ENCODE assay signal across 9 mouse cellular contexts in genomic region chr3:121539871-121540431, GRCm38 (mm10). TPM values are rescaled to one million over a fixed set of nuclear protein-coding genes. Genes with fewer than 3 reads are reported as not detected.
A peak's percentile ranks its signal among the peaks of the same experiment; 100 is the strongest.
DNase-seq lines count a peak whose midpoint lies in the region; ATAC-seq and TF ChIP-seq lines count a peak whose summit lies in the region.
"Had no signal": no experiment of that assay in that cellular context is flagged by ENCODE, and none has a peak within 500 bp of the region (broad histone marks: within the 10 kb centered on the region; RNA-seq: fewer than 3 reads in every experiment).

No protein-coding gene starts in this region.

- no peak overlapping the region for H3K27ac ChIP-seq in left cerebral cortex, adult 2 months
- no peak overlapping the region for H3K27ac ChIP-seq in forebrain, embryonic 13.5 days
- no peak overlapping the region for H3K27ac ChIP-seq in kidney, postnatal 0 days
- H3K27ac ChIP-seq in midbrain, embryonic 16.5 days (ENCODE audit: low read length) = no peak overlapping the region
- H3K27ac ChIP-seq: liver, embryonic 15.5 days had no signal

- no peak overlapping the region for H3K9ac ChIP-seq in forebrain, embryonic 13.5 days
- no peak overlapping the region for H3K9ac ChIP-seq in kidney, postnatal 0 days (ENCODE audit: low read depth, low read length)
- H3K9ac ChIP-seq in midbrain, embryonic 16.5 days (ENCODE audit: low read depth, low read length) = no peak overlapping the region
- H3K9ac ChIP-seq: liver, embryonic 15.5 days had no signal

- peaks cover 1% of the 10 kb centered on the region; the same call in 1 of the 2 replicates for H3K27me3 ChIP-seq in forebrain, embryonic 13.5 days
- no peaks in the 10 kb centered on the region for H3K27me3 ChIP-seq in kidney, postnatal 0 days (ENCODE audit: insufficient read depth, low read length)
- H3K27me3 ChIP-seq in midbrain, embryonic 16.5 days (ENCODE audit: control insufficient read depth, insufficient read depth, low read depth, low read length) = no peaks in the 10 kb centered on the region
- H3K27me3 ChIP-seq: liver, embryonic 15.5 days had no signal

- TF ChIP-seq CTCF in left cerebral cortex, adult 2 months (IDR thresholded peaks at IDR 0.05) = peak; percentile 57
- TF ChIP-seq CTCF in kidney, postnatal 0 days (IDR thresholded peaks at IDR 0.05; ENCODE audit: low read depth) = peak; percentile 73

- H3K9me3 ChIP-seq in forebrain, embryonic 13.5 days (replicated peaks) = no peaks in the 10 kb centered on the region
- H3K9me3 ChIP-seq in kidney, postnatal 0 days (replicated peaks; ENCODE audit: low read length) = no peaks in the 10 kb centered on the region
- no peaks in the 10 kb centered on the region for H3K9me3 ChIP-seq in midbrain, embryonic 16.5 days (replicated peaks; ENCODE audit: control insufficient read depth, low read length, poor library complexity, severe bottlenecking)
- H3K9me3 ChIP-seq: liver, embryonic 15.5 days had no signal

- intact Hi-C loops in left cerebral cortex, adult 2 months (cut with DNase I) = loop anchor here (2.0 to 10.0 kb wide), 2 partner anchors 197 to 235 kb away; no protein-coding TSS in a partner anchor
- intact Hi-C loops in left cerebral cortex, postnatal 4 days (cut with DNase I) = loop anchor here (2.0 to 10.0 kb wide), 2 partner anchors 225 to 335 kb away; no protein-coding TSS in a partner anchor

- ATAC-seq in forebrain, embryonic 13.5 days = peak; percentile 58; the same call in 1 of the 2 replicates
- peak; percentile 82 for ATAC-seq in kidney, postnatal 0 days (replicated peaks; ENCODE audit: low FRiP score, low read depth)
- peak; percentile 68 for ATAC-seq in midbrain, embryonic 16.5 days

- 0 out of 2 replicates have a peak, but pooled peaks cover 4% of the 10 kb centered on the region for H3K4me1 ChIP-seq in forebrain, embryonic 13.5 days
- 0 out of 2 replicates have a peak, but pooled peaks cover 2% of the 10 kb centered on the region for H3K4me1 ChIP-seq in kidney, postnatal 0 days (replicated peaks; ENCODE audit: insufficient read depth, low read length)
- H3K4me1 ChIP-seq in midbrain, embryonic 16.5 days (ENCODE audit: control insufficient read depth, insufficient read depth, low read length) = no peaks in the 10 kb centered on the region
- H3K4me1 ChIP-seq: liver, embryonic 15.5 days had no signal

- H3K4me3 ChIP-seq in left cerebral cortex, adult 2 months = no peak overlapping the region
- no peak overlapping the region for H3K4me3 ChIP-seq in forebrain, embryonic 13.5 days
- H3K4me3 ChIP-seq in kidney, postnatal 0 days (replicated peaks; ENCODE audit: low read depth, low read length) = no peak overlapping the region
- H3K4me3 ChIP-seq in midbrain, embryonic 16.5 days (ENCODE audit: low read depth, low read length) = no peak overlapping the region
- H3K4me3 ChIP-seq: liver, embryonic 15.5 days had no signal

- WGBS in forebrain, embryonic 13.5 days = 11% methylated on average over 8 of the region's 8 CpGs
- WGBS in kidney, postnatal 0 days = 7% methylated on average over 8 of the region's 8 CpGs
- 11% methylated on average over 8 of the region's 8 CpGs for WGBS in midbrain, embryonic 16.5 days

- no peak for DNase-seq in left cerebral cortex, adult 2 months (ENCODE audit: extremely low spot score in 1 of 2, low spot score in 2 of 2)
- no peak for DNase-seq in left cerebral cortex, postnatal 4 days
- DNase-seq in kidney, postnatal 0 days (ENCODE audit: low spot score) = peak; percentile 94
- DNase-seq in right cerebral cortex, postnatal 36 days (ENCODE audit: low spot score in 2 of 2) = no peak
- DNase-seq in right cerebral cortex, postnatal 14 days = no peak
- no peak for DNase-seq in cerebellum, adult 9-10 months

- no peak overlapping the region for H3K4me2 ChIP-seq in forebrain, embryonic 13.5 days
- H3K4me2 ChIP-seq in kidney, postnatal 0 days (ENCODE audit: low read length) = no peak overlapping the region; the same call in 1 of the 2 replicates
- 0 out of 2 replicates have a peak overlapping the region, but pooled peaks have one; percentile 3 for H3K4me2 ChIP-seq in midbrain, embryonic 16.5 days (ENCODE audit: low read length)
- H3K4me2 ChIP-seq: liver, embryonic 15.5 days had no signal

- no peaks in the 10 kb centered on the region for H3K36me3 ChIP-seq in forebrain, embryonic 13.5 days (ENCODE audit: poor library complexity, severe bottlenecking)
- no peaks in the 10 kb centered on the region for H3K36me3 ChIP-seq in kidney, postnatal 0 days (ENCODE audit: insufficient read depth, low read length)
- no peaks in the 10 kb centered on the region for H3K36me3 ChIP-seq in midbrain, embryonic 16.5 days (ENCODE audit: control insufficient read depth, insufficient read depth, low read length)
- H3K36me3 ChIP-seq: liver, embryonic 15.5 days had no signal

RNA-seq across cellular contexts. Expression of gene Slc44a3, which starts 7.7 kb away (rescaled TPM):
- total RNA-seq in left cerebral cortex, adult 2 months (2021) = not detected
- under 1 TPM in 1 of 2 experiments, not detected in 1; 0.18 TPM for total RNA-seq in left cerebral cortex, postnatal 4 days (2021)
- 0.39 and 0.57 TPM in 2 replicates for polyA plus RNA-seq in forebrain, embryonic 13.5 days (2015; fragmentation: Nextera tagmentation; extraction: Ambion mirVana)
- polyA plus RNA-seq in kidney, postnatal 0 days (2015; fragmentation: Nextera tagmentation; extraction: Ambion mirVana) = 16.9 and 18.2 TPM in 2 replicates
- 1.3 and 1.4 TPM in 2 replicates for polyA plus RNA-seq in midbrain, embryonic 16.5 days (2015; fragmentation: Nextera tagmentation; extraction: Ambion mirVana)
